Mouse (Mus musculus): ENCODE data around the gene Dab1.

Dab1 gene

GRCm38 (mm10) chr4:104249462-104249861 is 630.3 kb downstream of the Dab1 start:
- DNase-seq (ENCODE audit: low read depth, low spot score): no peak

DNA sequence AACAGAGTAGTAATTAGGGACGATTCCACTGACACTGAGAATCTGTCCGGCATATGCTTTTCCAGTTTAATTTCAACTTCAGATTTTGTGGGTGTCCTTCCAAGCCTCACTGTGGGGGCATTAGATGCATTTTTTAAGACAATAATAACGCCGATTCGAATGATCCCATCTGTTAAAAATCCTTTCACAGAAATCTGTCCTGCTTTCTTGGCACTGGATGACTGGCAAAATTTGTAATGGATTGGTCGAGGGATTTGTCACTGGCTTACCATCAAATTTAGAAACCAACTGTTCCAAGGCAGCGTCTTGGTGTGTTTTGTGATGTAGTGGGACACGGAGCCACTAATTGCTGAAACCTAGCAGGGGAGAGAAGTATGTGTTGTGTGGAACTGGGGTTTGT is 638.6 kb downstream of the Dab1 start:
- no peak for DNase-seq (ENCODE audit: low read depth, low spot score)

DNA sequence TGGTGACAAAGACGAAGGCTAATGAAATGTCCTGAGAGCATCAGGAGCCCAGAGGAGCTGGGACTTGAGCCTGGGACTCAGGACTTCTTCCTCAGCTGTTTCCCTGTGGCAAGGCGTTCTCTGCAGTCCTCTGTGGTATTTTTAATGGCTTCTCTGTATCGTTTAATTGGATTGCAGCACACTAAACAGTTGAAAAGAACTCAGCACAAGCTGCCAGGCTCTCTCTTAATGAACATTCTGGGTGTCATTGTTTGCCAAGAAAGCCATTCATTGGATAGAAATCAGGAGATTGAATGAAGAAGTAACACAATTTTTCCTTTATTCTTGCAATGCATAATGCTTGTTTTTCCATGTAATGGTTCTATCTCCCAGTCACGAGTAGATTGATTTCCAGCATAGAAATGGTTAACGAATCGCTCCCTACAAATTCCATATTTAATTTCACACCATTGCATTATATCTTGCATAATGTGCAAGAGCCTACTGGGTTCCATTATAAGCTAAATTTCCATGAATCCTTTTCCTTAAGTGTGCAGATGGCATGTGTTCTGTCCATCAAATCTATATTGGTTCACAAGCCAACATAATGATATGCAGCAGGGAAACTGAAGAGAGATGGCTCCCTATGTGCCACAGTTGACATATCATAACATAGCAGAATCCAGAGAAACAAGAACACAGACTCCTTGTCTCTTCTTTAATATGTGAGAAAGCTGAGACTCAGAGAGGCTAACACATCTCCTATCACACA is 650.4 kb downstream of the Dab1 start:
- no peak for DNase-seq (ENCODE audit: low read depth, low spot score)

- no peak for DNase-seq (ENCODE audit: low read depth, low spot score)
Observed at GRCm38 (mm10) chr4:104270173-104270557, 651.0 kb downstream of the Dab1 start.

DNA sequence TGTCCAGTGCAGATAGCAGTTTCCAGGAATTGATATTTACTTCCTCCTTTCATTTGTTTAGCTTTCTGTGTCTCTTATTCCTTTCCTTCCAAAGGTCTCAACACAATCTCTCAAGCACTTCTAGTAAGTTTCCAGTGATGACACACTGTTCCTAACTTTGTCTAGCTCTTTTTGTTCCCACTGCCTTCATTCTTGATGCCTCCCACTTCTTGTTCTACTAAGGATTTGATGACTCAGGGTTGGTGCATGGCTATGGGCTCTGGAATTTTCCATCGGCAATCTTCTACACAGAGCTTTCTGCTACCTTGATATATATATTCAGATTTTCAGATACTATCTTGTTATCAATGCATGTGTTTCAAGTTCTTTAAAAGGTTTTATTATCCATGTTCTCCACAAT is 656.1 kb downstream of the Dab1 start:
- DNase-seq (ENCODE audit: low read depth, low spot score): no peak

DNA sequence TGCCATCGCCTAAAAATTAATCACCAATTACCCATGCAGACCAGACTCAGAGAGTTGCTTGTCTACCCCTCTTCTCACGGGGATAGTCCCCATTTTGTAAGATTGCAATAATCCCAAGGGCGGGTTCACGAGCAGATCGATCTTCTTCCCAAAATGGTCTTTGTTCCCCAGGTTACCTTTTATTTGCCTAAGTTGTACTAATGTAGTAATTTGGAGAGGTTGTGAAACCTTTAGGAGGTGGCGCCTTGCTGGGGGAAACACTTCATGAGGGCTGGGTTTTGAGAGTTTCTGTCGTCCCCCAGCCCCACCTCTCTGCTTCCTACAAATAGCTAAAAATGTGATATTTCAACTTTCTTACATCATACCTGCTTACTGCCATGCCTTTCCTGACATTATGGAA is 657.8 kb downstream of the Dab1 start:
- DNase-seq (ENCODE audit: low read depth, low spot score): no peak

GRCm38 (mm10) chr4:104281518-104281917 is 662.4 kb downstream of the Dab1 start:
- DNase-seq (ENCODE audit: low read depth, low spot score): no peak

GRCm38 (mm10) chr4:104283906-104284305 is 664.7 kb downstream of the Dab1 start:
- DNase-seq (ENCODE audit: low read depth, low spot score): no peak

DNA sequence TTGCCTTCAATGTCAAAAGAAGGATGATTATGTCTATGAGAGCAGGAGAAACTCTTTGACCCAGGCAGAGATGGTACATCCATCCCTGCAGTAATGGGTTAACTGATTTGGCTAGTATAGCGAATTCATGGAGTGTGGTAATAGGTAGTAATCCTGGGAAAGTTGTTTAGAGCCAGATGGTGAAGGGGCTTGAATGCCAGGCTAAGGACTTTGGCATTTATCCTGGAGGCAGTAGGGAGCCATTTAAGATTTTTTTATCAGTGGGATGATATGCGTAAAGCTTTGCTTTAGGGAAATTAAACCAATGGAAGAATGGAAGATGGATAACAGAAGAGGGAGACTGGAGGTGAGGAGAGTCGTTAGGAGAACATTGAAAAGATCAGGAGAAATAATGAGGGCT is 669.2 kb downstream of the Dab1 start:
- no peak for DNase-seq (ENCODE audit: low read depth, low spot score)

DNA sequence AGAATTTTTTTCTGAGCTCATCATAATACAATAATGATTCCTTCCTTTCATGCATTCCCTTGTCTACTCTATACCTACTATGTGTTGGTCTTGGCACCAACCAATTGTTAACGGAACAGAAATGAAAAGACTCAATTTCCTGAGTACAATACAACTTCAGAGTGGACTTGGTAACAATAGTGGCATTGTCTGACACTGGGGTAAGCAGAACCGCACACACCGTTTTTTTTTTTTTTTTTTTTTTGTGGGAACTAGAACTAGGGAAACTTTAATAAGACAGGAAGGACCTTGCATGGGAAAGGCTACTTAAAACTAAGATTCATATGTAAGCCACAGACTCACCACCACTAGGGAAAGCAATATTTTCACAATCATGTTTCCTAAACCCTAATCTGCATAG is 682.6 kb downstream of the Dab1 start:
- no peak for DNase-seq (ENCODE audit: low read depth, low spot score)

DNA sequence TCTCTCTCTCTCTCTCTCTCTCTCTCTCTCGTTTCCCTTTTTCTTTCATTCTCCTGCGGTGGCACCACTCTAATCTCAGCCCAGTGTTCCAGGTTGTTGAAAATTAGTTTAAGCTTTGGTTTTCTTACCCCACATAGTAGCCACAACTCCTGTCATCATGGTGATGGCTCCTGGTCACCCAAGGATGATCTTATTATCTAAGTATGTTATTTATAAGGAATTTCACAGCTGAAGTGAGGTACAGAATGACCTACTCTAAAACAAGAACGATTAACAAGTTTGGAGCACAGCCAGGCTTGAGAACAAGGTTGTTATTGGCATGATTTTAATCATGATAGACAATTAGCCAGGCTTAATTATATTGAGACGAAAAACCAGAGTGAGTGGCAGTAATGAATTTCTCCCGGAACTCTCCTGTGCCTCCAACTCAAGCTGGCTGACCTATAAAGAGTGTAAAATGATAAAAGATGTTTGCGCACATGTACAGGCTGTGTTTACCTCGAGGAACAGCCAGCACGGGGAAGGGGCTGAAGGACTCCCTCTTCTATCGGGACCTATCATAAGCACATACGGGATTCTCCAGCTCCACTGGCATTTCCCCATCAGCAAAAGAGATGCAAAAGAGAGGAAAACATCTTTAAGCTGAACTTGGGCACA is 684.0 kb downstream of the Dab1 start:
- no peak for DNase-seq (ENCODE audit: low read depth, low spot score)

- DNase-seq (ENCODE audit: low read depth, low spot score): no peak
Observed at GRCm38 (mm10) chr4:104307781-104308180, 688.6 kb downstream of the Dab1 start.

- DNase-seq (ENCODE audit: low read depth, low spot score): no peak
Observed at GRCm38 (mm10) chr4:104326221-104326620, 707.1 kb downstream of the Dab1 start.

- DNase-seq (ENCODE audit: low read depth, low spot score): no peak
Observed at GRCm38 (mm10) chr4:104331896-104332295, 712.7 kb downstream of the Dab1 start.

- no peak for DNase-seq (ENCODE audit: low read depth, low spot score)
Observed at GRCm38 (mm10) chr4:104332399-104332798, 713.2 kb downstream of the Dab1 start.

GRCm38 (mm10) chr4:104337279-104337678 is 718.1 kb downstream of the Dab1 start:
- DNase-seq (ENCODE audit: low read depth, low spot score): no peak

- no peak for DNase-seq (ENCODE audit: low read depth, low spot score)
Observed at GRCm38 (mm10) chr4:104338382-104338781, 719.2 kb downstream of the Dab1 start.

DNA sequence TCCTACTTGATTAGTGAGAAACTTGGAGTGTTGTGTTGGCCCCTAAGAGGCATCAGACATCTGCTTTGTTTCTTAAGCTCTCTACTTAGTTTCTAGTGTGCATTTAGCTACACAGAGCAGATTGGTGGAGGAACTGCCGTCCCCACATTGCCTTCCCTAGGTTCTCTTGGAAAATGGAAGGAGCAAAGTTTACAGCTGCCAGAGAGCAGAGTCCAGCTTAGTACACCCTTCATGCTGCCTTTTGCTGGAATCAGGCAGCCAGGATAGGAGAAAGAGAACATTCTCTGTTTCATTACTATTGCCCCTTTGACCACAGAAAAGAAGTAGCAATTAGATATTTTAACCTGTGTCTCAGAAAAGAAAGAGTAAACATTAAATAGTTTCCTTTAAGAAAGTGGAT is 742.2 kb downstream of the Dab1 start:
- DNase-seq (ENCODE audit: low read depth, low spot score): no peak

- no peak for DNase-seq (ENCODE audit: low read depth, low spot score)
Observed at GRCm38 (mm10) chr4:104366491-104366890, 747.3 kb downstream of the Dab1 start.

- DNase-seq (ENCODE audit: low read depth, low spot score): no peak
Observed at GRCm38 (mm10) chr4:104366894-104367740, 748.0 kb downstream of the Dab1 start.

GRCm38 (mm10) chr4:104367741-104368411 is 748.7 kb downstream of the Dab1 start:
- no peak for DNase-seq (ENCODE audit: low read depth, low spot score)

- DNase-seq (ENCODE audit: low read depth, low spot score): no peak
Observed at GRCm38 (mm10) chr4:104368561-104369021, 749.4 kb downstream of the Dab1 start.

All from A20 (cell line).